Mouse (Mus musculus) ES-Bruce4 (cell line): Measurements from ENCODE around the gene Myrip. TPM values are rescaled to one million over a fixed set of nuclear protein-coding genes. Genes with fewer than 3 reads are reported as not detected.

Experiments used
- H3K27ac ChIP-seq: 2 replicates; pipeline ENCODE4 v1.5.1; 2012; ENCODE audit warnings: low read length, inconsistent platforms; ENCODE audit not compliant: insufficient read depth
- H3K27me3 ChIP-seq: 2 replicates; pipeline ENCODE4 v1.6.1; 2012; ENCODE audit warnings: mild to moderate bottlenecking, low read length, inconsistent platforms; ENCODE audit not compliant: control insufficient read depth, poor library complexity, insufficient read depth, severe bottlenecking
- H3K36me3 ChIP-seq: 2 replicates; pipeline ENCODE4 v1.6.1; 2012; ENCODE audit warnings: inconsistent platforms, mild to moderate bottlenecking, low read length, moderate library complexity; ENCODE audit not compliant: control insufficient read depth, poor library complexity, insufficient read depth, severe bottlenecking
- H3K4me1 ChIP-seq: one replicate; pipeline ENCODE4 v1.8.1; 2011; ENCODE audit warnings: low read length; ENCODE audit not compliant: control insufficient read depth, insufficient read depth
- H3K4me3 ChIP-seq: 2 replicates; pipeline ENCODE4 v1.5.1; 2011; ENCODE audit warnings: low read depth, mild to moderate bottlenecking, low read length
- H3K9ac ChIP-seq: 2 replicates; pipeline ENCODE4 v1.6.1; 2012; ENCODE audit warnings: low read depth, mild to moderate bottlenecking, inconsistent platforms; ENCODE audit not compliant: poor library complexity, severe bottlenecking
- H3K9me3 ChIP-seq: replicated peaks from 2 replicates; pipeline ENCODE4 v1.6.1; 2012; ENCODE audit warnings: mild to moderate bottlenecking, low read length, inconsistent platforms; ENCODE audit not compliant: control insufficient read depth, poor library complexity, insufficient read depth, severe bottlenecking
- CTCF ChIP-seq: IDR thresholded peaks from one replicate; pipeline ENCODE4 v1.8.1; 2011; ENCODE audit warnings: low read depth, low read length
- EP300 ChIP-seq: IDR thresholded peaks from 2 replicates; pipeline ENCODE4 v1.6.1; 2011; ENCODE audit warnings: low read depth, low read length; ENCODE audit not compliant: insufficient read depth
- POLR2A ChIP-seq: IDR thresholded peaks from one replicate; pipeline ENCODE4 v1.8.1; 2011; ENCODE audit warnings: low read length; ENCODE audit not compliant: insufficient read depth
- polyA plus RNA-seq: library from polyadenylated mRNA; stranded (reverse); fragments of >200 nt; gene quantifications from 2 replicates; pipeline ENCODE4 v1.2.4, GENCODE M21; 2011; ENCODE audit warnings: low read depth; ENCODE audit not compliant: missing spikeins, insufficient read depth, insufficient read length

The Myrip gene
- polyA plus RNA-seq, 1 experiment: 0.24 TPM

DNA sequence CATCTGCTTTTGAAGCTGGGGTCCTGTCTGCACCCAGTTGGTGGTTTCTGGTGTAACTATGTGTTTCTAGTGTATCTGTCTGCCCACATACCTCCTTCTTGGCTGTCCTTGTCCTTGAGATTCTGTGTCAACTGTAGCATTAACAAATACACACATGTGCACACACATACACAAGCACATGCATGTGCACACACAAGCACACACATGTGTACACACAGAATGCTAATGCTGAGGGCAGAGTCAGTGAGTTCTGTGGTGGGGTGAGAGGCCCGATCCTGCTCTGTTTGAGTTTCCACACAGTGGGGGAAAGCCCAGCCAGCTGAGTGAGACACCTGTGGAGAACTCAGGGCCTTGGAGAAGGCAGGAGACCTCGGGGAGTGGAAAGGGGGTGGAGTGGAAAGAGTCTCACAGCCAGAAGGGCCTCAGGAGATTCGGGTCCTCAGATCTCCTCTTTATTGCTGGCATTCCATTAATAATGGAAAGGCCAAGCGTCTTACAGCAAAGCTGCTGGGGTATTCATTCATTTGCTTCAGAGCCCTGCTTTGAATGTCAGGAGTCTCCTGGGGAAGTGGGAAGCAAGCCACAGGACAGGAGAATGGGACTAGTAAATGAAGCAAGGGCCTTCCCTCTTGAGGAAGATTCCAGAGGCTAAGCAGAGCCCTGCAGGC lies 41.9 kb downstream of the Myrip start:
- no peak for TF ChIP-seq CTCF
- no peak for TF ChIP-seq EP300
- no peak for TF ChIP-seq POLR2A
- Histone ChIP-seq H3K27ac (no peak overlapping the region), H3K27me3 (no peaks in the 10 kb centered on the region), H3K9ac (no peak overlapping the region), H3K9me3 (no peaks in the 10 kb centered on the region), H3K36me3 (no peaks in the 10 kb centered on the region), H3K4me3 (no peak overlapping the region), H3K4me1 (no peaks in the 10 kb centered on the region)

DNA sequence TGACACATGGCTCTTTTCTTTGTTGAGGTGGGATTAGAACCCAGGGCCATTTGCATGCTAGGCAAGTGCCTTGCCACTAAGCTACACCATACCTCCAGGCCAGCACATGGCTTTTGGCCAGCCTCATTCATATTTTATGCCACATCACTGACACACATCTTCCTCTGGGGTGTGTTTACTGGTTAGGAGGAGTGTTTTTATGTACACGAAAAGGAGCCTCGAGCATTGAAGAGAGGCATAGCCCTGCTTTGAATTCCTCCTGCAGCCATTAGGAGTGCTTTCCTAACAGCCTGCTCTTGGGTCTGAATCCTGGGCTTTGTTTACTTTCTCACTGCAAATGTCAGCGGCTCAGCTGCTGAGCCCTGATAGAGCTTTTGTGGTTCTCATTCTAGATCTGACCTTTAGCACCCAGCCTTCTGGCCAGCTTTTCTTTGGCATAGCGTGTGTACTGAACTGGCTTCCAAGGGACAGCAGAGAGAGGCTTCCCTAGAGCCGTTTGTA lies 44.4 kb downstream of the Myrip start:
- TF ChIP-seq CTCF (no peak), POLR2A (no peak), EP300 (no peak)
- H3K27ac ChIP-seq: no peak overlapping the region
- H3K4me1 ChIP-seq: no peaks in the 10 kb centered on the region

DNA sequence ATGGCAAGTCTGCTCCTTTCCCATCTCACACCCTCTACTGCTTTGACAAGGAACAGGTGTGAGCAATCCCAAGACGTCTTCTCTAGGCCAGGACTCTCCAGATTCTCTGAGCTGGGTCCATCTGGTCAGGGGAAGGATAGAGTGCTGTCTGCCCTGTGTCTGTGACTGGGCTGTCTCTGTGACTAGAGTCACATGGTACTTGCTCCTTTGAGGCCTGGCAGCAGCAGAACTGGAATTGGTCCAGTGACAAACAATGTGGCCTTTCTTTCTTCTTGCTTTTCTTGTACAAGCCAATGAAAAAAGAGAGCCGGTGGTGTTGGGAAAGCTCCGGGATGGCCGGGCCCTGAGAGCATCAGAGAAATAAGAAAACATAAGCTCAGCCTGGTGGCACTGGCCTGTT lies 47.8 kb downstream of the Myrip start:
- no peaks in the 10 kb centered on the region for H3K27me3 ChIP-seq
- no peak overlapping the region for H3K9ac ChIP-seq
- H3K27ac ChIP-seq: no peak overlapping the region
- no peaks in the 10 kb centered on the region for H3K9me3 ChIP-seq
- no peak overlapping the region for H3K4me3 ChIP-seq
- no peaks in the 10 kb centered on the region for H3K4me1 ChIP-seq
- no peaks in the 10 kb centered on the region for H3K36me3 ChIP-seq
- TF ChIP-seq CTCF (no peak), POLR2A (no peak), EP300 (no peak)

More for the DNA sequence above, 44.4 kb downstream of the Myrip start:
- Histone ChIP-seq H3K36me3 (no peaks in the 10 kb centered on the region), H3K9me3 (no peaks in the 10 kb centered on the region), H3K4me3 (no peak overlapping the region), H3K27me3 (no peaks in the 10 kb centered on the region), H3K9ac (no peak overlapping the region)

GRCm38 (mm10) chr9:120350346-120350745 lies 49.0 kb downstream of the Myrip start:
- Histone ChIP-seq H3K27me3 (no peaks in the 10 kb centered on the region), H3K4me1 (no peaks in the 10 kb centered on the region), H3K9ac (no peak overlapping the region), H3K9me3 (no peaks in the 10 kb centered on the region), H3K27ac (no peak overlapping the region), H3K36me3 (no peaks in the 10 kb centered on the region), H3K4me3 (no peak overlapping the region)
- TF ChIP-seq EP300: no peak
- no peak for TF ChIP-seq CTCF
- TF ChIP-seq POLR2A: no peak

DNA sequence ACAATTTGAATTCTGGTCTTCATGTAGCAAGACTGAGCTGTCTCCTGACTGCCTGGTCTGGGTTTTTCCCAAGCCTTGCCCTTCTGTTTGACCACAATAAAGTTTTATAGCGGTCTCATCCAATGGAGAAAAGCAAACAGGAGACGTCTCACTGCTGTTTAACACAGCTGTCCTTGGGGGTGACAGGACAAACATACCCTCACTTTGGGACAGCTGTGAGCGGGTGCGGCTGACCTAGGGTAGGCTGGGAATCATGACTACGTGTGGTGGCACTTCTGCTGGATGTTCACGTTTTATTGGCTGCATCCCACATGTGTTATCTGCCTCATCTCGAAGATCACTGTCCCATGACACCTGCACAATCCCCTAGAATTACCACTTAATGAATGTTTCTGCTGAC lies 49.7 kb downstream of the Myrip start:
- Histone ChIP-seq H3K4me3 (no peak overlapping the region), H3K27ac (no peak overlapping the region), H3K27me3 (no peaks in the 10 kb centered on the region), H3K4me1 (no peaks in the 10 kb centered on the region), H3K9ac (no peak overlapping the region), H3K9me3 (no peaks in the 10 kb centered on the region), H3K36me3 (no peaks in the 10 kb centered on the region)
- TF ChIP-seq EP300: no peak
- no peak for TF ChIP-seq POLR2A

GRCm38 (mm10) chr9:120351474-120351873 lies 50.2 kb downstream of the Myrip start:
- Histone ChIP-seq H3K36me3 (no peaks in the 10 kb centered on the region), H3K4me3 (no peak overlapping the region), H3K4me1 (no peaks in the 10 kb centered on the region), H3K9ac (no peak overlapping the region), H3K27me3 (no peaks in the 10 kb centered on the region), H3K27ac (no peak overlapping the region), H3K9me3 (no peaks in the 10 kb centered on the region)
- TF ChIP-seq POLR2A (no peak), EP300 (no peak), CTCF (no peak)
